Mouse (Mus musculus): ENCODE results near the gene Top3a. TPM values are rescaled to one million over a fixed set of nuclear protein-coding genes. Genes with fewer than 3 reads are reported as not detected.

Gene Top3a
- polyA plus RNA-seq, 1 experiment from 2014 or later = 20.8 TPM

- H3K4me3 ChIP-seq (ENCODE audit: low read depth, low read length) = no peak overlapping the region
- H3K27ac ChIP-seq (replicated peaks; ENCODE audit: low read depth, low read length) = no peak overlapping the region
- DNase-seq (ENCODE audit: low spot score) = no peak
- no peaks in the 10 kb centered on the region for H3K36me3 ChIP-seq (ENCODE audit: control insufficient read depth, insufficient read depth, low read length)
- peaks cover 6% of the 10 kb centered on the region for H3K4me1 ChIP-seq (ENCODE audit: control insufficient read depth, insufficient read depth, low read length)
- H3K4me2 ChIP-seq (ENCODE audit: low read depth, severe bottlenecking) = no peak overlapping the region
- no peak for ATAC-seq (ENCODE audit: insufficient number of reproducible peaks, low FRiP score, low TSS enrichment, low read depth)
- no peaks in the 10 kb centered on the region for H3K27me3 ChIP-seq (ENCODE audit: control insufficient read depth, insufficient read depth, low read length)
- no peak overlapping the region for H3K9ac ChIP-seq (ENCODE audit: low read length)
- WGBS = 76% methylated on average over 2 of the region's 2 CpGs
- H3K9me3 ChIP-seq (ENCODE audit: control insufficient read depth, low read length) = no peaks in the 10 kb centered on the region
Observed at GRCm38 (mm10) chr11:60697561-60697960, 79.6 kb downstream of the Top3a start.

GRCm38 (mm10) chr11:60696165-60696564 lies 81.0 kb downstream of the Top3a start:
- WGBS = 61% methylated on average over 1 of the region's 1 CpGs
- Histone ChIP-seq H3K4me2 (ENCODE audit: low read depth, severe bottlenecking) (no peak overlapping the region), H3K9ac (ENCODE audit: low read length) (no peak overlapping the region), H3K9me3 (ENCODE audit: control insufficient read depth, low read length) (no peaks in the 10 kb centered on the region), H3K4me3 (ENCODE audit: low read depth, low read length) (no peak overlapping the region), H3K4me1 (ENCODE audit: control insufficient read depth, insufficient read depth, low read length) (peaks cover 5% of the 10 kb centered on the region), H3K27me3 (ENCODE audit: control insufficient read depth, insufficient read depth, low read length) (no peaks in the 10 kb centered on the region), H3K27ac (replicated peaks; ENCODE audit: low read depth, low read length) (no peak overlapping the region), H3K36me3 (ENCODE audit: control insufficient read depth, insufficient read depth, low read length) (no peaks in the 10 kb centered on the region)
- ATAC-seq (ENCODE audit: insufficient number of reproducible peaks, low FRiP score, low TSS enrichment, low read depth) = no peak
- no peak for DNase-seq (ENCODE audit: low spot score)

Small RNA genes lying within 50 kb of the gene (microRNA-seq; reads per million reads assigned to microRNA genes)
- 2.4 reads per million for gene Mir5100

Other genes starting within 250 kb of the Top3a start
- gene Alkbh5, start 241.0 kb downstream of the Top3a start, polyA plus RNA-seq (2014; fragmentation: Nextera tagmentation; extraction: Ambion mirVana) = 34.7 and 34.9 TPM in 2 replicates
- 98.5 and 102 TPM in 2 replicates for gene Llgl1, start 77.6 kb downstream of the Top3a start, polyA plus RNA-seq (2014; fragmentation: Nextera tagmentation; extraction: Ambion mirVana)
- 60.0 and 65.5 TPM in 2 replicates for gene Flii, start 50.1 kb downstream of the Top3a start, polyA plus RNA-seq (2014; fragmentation: Nextera tagmentation; extraction: Ambion mirVana)
- 15.0 and 15.6 TPM in 2 replicates for gene Mief2, start 49.0 kb downstream of the Top3a start, polyA plus RNA-seq (2014; fragmentation: Nextera tagmentation; extraction: Ambion mirVana)
- 9.0 and 9.2 TPM in 2 replicates for gene Smcr8, start 159 bp upstream of the Top3a start, polyA plus RNA-seq (2014; fragmentation: Nextera tagmentation; extraction: Ambion mirVana)
- 69.4 and 75.5 TPM in 2 replicates for gene Shmt1, start 34.4 kb upstream of the Top3a start, polyA plus RNA-seq (2014; fragmentation: Nextera tagmentation; extraction: Ambion mirVana)
- gene Dhrs7b, start 53.3 kb upstream of the Top3a start, polyA plus RNA-seq (2014; fragmentation: Nextera tagmentation; extraction: Ambion mirVana) = 25.2 and 26.1 TPM in 2 replicates
- 66.0 and 74.5 TPM in 2 replicates for gene Tmem11, start 101.9 kb upstream of the Top3a start, polyA plus RNA-seq (2014; fragmentation: Nextera tagmentation; extraction: Ambion mirVana)
- gene Natd1, start 137.4 kb upstream of the Top3a start, polyA plus RNA-seq (2014; fragmentation: Nextera tagmentation; extraction: Ambion mirVana) = 16.1 and 18.3 TPM in 2 replicates
- gene Map2k3, start 154.7 kb upstream of the Top3a start, polyA plus RNA-seq (2014; fragmentation: Nextera tagmentation; extraction: Ambion mirVana) = 66.4 and 78.5 TPM in 2 replicates
- gene Kcnj12, start 245.2 kb upstream of the Top3a start, polyA plus RNA-seq (2014; fragmentation: Nextera tagmentation; extraction: Ambion mirVana) = 0.08 TPM in 1 of 2 replicates, not detected in the other